Mouse (Mus musculus) forebrain, embryonic 15.5 days (tissue): ENCODE results near the gene Clec18a. TPM values are rescaled to one million over a fixed set of nuclear protein-coding genes. Genes with fewer than 3 reads are reported as not detected.
A peak's percentile ranks its signal among the peaks of the same experiment; 100 is the strongest.
"Not testable (repeated sequence)": the region's sequence is repeated elsewhere in the genome, so short reads cannot be mapped to it uniquely, and the experiment has no call there.

ENCODE experiments used
- ATAC-seq: fragments of 200-750 bp; cut with Nextera tagmentation; replicated peaks from 2 replicates; pipeline ENCODE4 v1.8.0; 2017; ENCODE audit warnings: mild to moderate bottlenecking, moderate TSS enrichment, moderate library complexity
- H3K27ac ChIP-seq: fragments of 300-500 bp; sonication (generic); replicated peaks from 2 replicates; pipeline ENCODE4 v1.5.1; 2015; ENCODE audit warnings: mild to moderate bottlenecking, inconsistent platforms
- H3K27me3 ChIP-seq: fragments of 300-500 bp; sonication (generic); 2 replicates; pipeline ENCODE4 v1.6.1; 2015; ENCODE audit warnings: inconsistent platforms
- H3K36me3 ChIP-seq: fragments of 300-500 bp; sonication (generic); 2 replicates; pipeline ENCODE4 v1.6.1; 2015; ENCODE audit warnings: mild to moderate bottlenecking, inconsistent platforms
- H3K4me1 ChIP-seq: fragments of 300-500 bp; sonication (generic); 2 replicates; pipeline ENCODE4 v1.6.1; 2015; ENCODE audit warnings: inconsistent platforms
- H3K4me2 ChIP-seq: fragments of 300-500 bp; sonication (generic); replicated peaks from 2 replicates; pipeline ENCODE4 v1.6.1; 2015; ENCODE audit warnings: mild to moderate bottlenecking, inconsistent platforms
- H3K4me3 ChIP-seq: fragments of 300-500 bp; sonication (generic); 2 replicates; pipeline ENCODE4 v1.5.1; 2015; ENCODE audit warnings: mild to moderate bottlenecking, inconsistent platforms
- H3K9ac ChIP-seq: fragments of 300-500 bp; sonication (generic); replicated peaks from 2 replicates; pipeline ENCODE4 v1.6.1; 2015; ENCODE audit warnings: mild to moderate bottlenecking, inconsistent platforms
- H3K9me3 ChIP-seq: fragments of 300-500 bp; sonication (generic); 2 replicates; pipeline ENCODE4 v1.6.1; 2016; ENCODE audit warnings: inconsistent platforms
- WGBS: fragments of 180-500 bp; shearing (Covaris S2); methylation state at CpG from one replicate; pipeline ENCODE4 v1.1.7; 2015; ENCODE audit warnings: mixed read lengths; 5-methylcytosine and 5-hydroxymethylcytosine counted together
- polyA plus RNA-seq: library from polyadenylated mRNA; unstranded; fragments of >200 nt; fragmentation: Nextera tagmentation; extraction: Ambion mirVana; gene quantifications from 2 replicates; pipeline ENCODE4 v1.2.1, GENCODE M21; 2015

The Clec18a gene
- polyA plus RNA-seq = 0.60 and 0.79 TPM in 2 replicates

DNA sequence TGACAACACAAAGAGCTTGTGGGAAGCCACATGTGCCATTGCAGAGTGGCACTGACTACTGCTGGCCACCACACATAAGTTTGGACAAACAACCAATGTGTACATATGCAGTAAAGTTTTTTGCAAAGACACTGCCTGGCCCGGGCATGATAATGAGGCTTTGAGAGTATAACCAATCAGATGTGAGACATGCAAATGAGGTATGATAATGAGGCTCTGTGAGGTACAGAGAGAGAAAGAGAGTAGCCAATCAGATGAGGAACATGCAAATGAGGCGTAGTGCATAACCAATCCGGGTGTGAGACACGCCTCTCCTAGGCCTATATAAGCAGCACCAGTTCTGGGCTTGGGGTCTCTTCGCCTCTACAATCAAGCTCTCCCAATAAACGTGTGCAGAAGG, at the start of gene Clec18a:
Gene Clec18a (minus strand): TSS at position 101 of the 400 bp plus-strand sequence.
- not testable (repeated sequence) for H3K9ac ChIP-seq, ATAC-seq, H3K4me2 ChIP-seq, H3K27ac ChIP-seq, H3K4me3 ChIP-seq, H3K9me3 ChIP-seq, H3K27me3 ChIP-seq, H3K36me3 ChIP-seq
- H3K4me1 ChIP-seq = peaks cover 17% of the 10 kb centered on the region
- 91% methylated on average over 5 of the region's 6 CpGs for WGBS

DNA sequence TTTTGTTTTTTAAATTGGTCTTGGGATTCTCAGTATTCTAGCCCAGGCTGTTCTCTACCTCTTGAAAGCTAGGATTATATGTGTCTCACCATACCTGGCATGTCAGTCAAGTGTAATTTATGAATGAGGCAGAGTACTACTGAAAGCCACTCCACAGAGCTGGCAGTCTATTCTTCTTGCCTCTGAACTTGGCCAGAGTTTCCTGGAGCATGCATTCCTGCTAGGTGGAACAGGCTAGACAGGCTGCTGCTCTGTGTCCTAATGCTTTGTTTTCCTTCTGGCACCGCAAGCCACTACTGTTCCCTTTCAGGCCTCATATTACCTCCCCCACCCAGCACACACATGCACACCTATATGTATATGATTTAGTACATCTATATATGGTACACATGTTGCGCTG, 38.5 kb upstream of the Clec18a start:
- no peak overlapping the region for H3K9ac ChIP-seq
- H3K27me3 ChIP-seq = no peaks in the 10 kb centered on the region
- no peak overlapping the region for H3K4me3 ChIP-seq
- no peaks in the 10 kb centered on the region for H3K9me3 ChIP-seq
- no peaks in the 10 kb centered on the region for H3K4me1 ChIP-seq
- H3K36me3 ChIP-seq = peaks cover 76% of the 10 kb centered on the region
- no peak overlapping the region for H3K27ac ChIP-seq
- 91% methylated on average over 2 of the region's 2 CpGs for WGBS
- no peak for ATAC-seq
- no peak overlapping the region for H3K4me2 ChIP-seq

GRCm38 (mm10) chr8:111119481-111119880, 27.3 kb upstream of the Clec18a start:
- Histone ChIP-seq H3K9ac (no peak overlapping the region), H3K27me3 (no peaks in the 10 kb centered on the region), H3K27ac (no peak overlapping the region), H3K9me3 (no peaks in the 10 kb centered on the region), H3K4me1 (no peaks in the 10 kb centered on the region), H3K4me2 (no peak overlapping the region), H3K36me3 (peaks cover 81% of the 10 kb centered on the region), H3K4me3 (no peak overlapping the region)
- no peak for ATAC-seq
- 73% methylated on average over 3 of the region's 3 CpGs for WGBS

DNA sequence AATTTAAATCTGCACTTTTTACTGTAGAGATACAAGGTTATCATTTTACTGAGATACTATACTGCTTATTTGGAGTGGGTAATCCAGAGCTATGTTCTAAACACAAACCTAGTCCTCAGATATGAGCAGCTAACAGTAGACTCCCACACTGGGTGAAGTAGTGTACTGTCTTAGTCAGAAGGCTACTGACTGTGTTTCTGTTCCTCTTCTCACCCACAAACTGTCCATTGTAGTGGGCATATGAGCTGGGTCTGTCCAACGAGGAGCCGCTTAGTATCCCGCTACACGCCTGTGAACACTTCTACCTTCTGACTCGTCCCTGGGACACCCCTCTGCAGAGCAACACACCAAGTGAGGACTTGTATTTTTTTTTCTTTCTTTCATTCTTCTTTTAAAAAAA, 22.7 kb upstream of the Clec18a start:
- H3K36me3 ChIP-seq = peaks cover 51% of the 10 kb centered on the region
- H3K9ac ChIP-seq = no peak overlapping the region
- no peak overlapping the region for H3K27ac ChIP-seq
- H3K4me2 ChIP-seq = no peak overlapping the region
- H3K9me3 ChIP-seq = no peaks in the 10 kb centered on the region
- no peak for ATAC-seq
- no peaks in the 10 kb centered on the region for H3K27me3 ChIP-seq
- H3K4me1 ChIP-seq = no peaks in the 10 kb centered on the region
- no peak overlapping the region for H3K4me3 ChIP-seq
- 93% methylated on average over 5 of the region's 5 CpGs for WGBS

GRCm38 (mm10) chr8:111094719-111095302, 2.6 kb upstream of the Clec18a start:
- WGBS = under 1% methylated on average over 64 of the region's 69 CpGs
- not testable (repeated sequence) for H3K36me3 ChIP-seq, H3K27me3 ChIP-seq, H3K9me3 ChIP-seq
- H3K4me2 ChIP-seq = peak overlapping the region; percentile 77
- H3K9ac ChIP-seq = peak overlapping the region; percentile 61
- H3K4me1 ChIP-seq = peaks cover 17% of the 10 kb centered on the region
- peak overlapping the region; percentile 76 for H3K4me3 ChIP-seq
- peak; percentile 69 for ATAC-seq
- H3K27ac ChIP-seq = 0 out of 2 replicates have a peak overlapping the region, but pooled peaks have one; percentile 31

- Histone ChIP-seq H3K27ac (peak within 1 kb of the TSS; percentile 71), H3K36me3 (no peaks in the 10 kb centered on the region), H3K27me3 (no peaks in the 10 kb centered on the region), H3K4me1 (peaks cover 17% of the 10 kb centered on the region), H3K4me2 (peak within 1 kb of the TSS; percentile 88), H3K4me3 (peak within 1 kb of the TSS; percentile 76), H3K9ac (peak within 1 kb of the TSS; percentile 68), H3K9me3 (no peaks in the 10 kb centered on the region)
- 6% methylated on average over 42 of the region's 72 CpGs for WGBS
- peak; percentile 94 for ATAC-seq
Observed at GRCm38 (mm10) chr8:111093865-111094718, 1.9 kb upstream of the Clec18a start, which contains the start of gene Pdpr. Gene Pdpr, plus strand, starts transcription at chr8:111094630.

DNA sequence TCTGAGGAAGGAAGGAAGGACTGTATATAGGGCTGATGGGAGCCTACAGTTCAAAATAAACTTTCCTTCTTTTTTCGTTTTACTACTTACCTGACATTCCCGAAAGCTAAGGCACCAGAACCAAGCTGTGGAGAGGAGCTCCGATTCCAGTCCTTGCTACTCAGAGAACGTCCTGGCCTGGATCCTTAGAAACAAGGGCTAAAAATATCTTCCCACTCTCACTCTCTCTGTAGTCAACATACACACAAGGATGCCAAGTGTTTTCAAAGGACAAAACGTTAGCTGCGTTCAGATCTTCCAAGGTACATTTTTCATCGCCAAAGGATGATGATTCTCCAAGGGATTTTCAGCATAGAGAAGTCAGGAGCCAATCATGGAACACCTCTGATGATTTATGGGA, 520 bp downstream of the Clec18a start:
- no peak for ATAC-seq
- Histone ChIP-seq H3K4me2 (no peak overlapping the region), H3K27me3 (no peaks in the 10 kb centered on the region), H3K27ac (no peak overlapping the region), H3K9ac (no peak overlapping the region), H3K36me3 (no peaks in the 10 kb centered on the region), H3K4me1 (peaks cover 17% of the 10 kb centered on the region), H3K9me3 (no peaks in the 10 kb centered on the region), H3K4me3 (no peak overlapping the region)
- 86% methylated on average over 7 of the region's 7 CpGs for whole genome bisulfite sequencing

DNA sequence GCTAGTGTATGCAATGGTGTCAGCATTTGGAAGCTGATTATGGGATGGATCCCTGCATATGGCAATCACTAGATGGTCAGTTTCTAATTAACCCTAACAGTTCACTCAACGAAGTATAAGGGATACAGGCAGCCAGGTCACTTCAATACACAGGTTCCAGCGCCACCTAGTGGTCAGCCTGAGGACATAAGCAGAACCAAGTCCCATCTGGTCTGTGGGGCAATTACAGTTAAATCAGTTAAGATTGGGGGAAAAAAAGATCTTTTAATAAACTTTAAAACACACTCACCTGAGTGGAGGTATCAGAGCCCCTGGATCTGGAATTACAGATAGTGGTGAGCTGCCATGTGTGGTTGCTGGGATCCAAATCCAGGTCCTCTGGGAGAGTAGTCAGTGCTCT, 2.1 kb downstream of the Clec18a start:
- Histone ChIP-seq H3K9me3 (no peaks in the 10 kb centered on the region), H3K4me2 (no peak overlapping the region), H3K36me3 (no peaks in the 10 kb centered on the region), H3K4me3 (no peak overlapping the region), H3K4me1 (peaks cover 7% of the 10 kb centered on the region), H3K9ac (no peak overlapping the region), H3K27me3 (no peaks in the 10 kb centered on the region), H3K27ac (no peak overlapping the region)
- ATAC-seq = no peak
- WGBS = 0% methylated on average over 2 of the region's 2 CpGs

DNA sequence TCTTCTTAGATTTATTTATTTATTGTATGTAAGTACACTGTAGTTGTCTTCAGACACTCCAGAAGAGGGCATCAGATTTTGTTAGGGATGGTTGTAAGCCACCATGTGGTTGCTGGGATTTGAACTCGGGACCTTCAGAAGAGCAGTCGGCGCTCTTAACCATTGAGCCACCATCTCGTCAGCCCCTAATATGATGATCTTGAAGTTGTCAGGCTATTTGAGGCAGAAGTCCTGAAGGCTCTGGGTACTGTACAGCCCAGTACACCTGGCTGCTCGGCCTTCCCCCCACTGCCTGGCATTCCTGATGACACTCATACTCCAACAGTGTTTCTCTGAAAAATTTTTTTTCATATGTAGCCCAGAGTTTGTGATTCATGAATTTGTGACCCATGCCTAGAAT, 8.3 kb downstream of the Clec18a start:
- not testable (repeated sequence) for H3K4me1 ChIP-seq, H3K4me2 ChIP-seq, H3K36me3 ChIP-seq, H3K9ac ChIP-seq, H3K4me3 ChIP-seq, H3K9me3 ChIP-seq, H3K27ac ChIP-seq, ATAC-seq, H3K27me3 ChIP-seq
- 88% methylated on average over 5 of the region's 5 CpGs for WGBS

DNA sequence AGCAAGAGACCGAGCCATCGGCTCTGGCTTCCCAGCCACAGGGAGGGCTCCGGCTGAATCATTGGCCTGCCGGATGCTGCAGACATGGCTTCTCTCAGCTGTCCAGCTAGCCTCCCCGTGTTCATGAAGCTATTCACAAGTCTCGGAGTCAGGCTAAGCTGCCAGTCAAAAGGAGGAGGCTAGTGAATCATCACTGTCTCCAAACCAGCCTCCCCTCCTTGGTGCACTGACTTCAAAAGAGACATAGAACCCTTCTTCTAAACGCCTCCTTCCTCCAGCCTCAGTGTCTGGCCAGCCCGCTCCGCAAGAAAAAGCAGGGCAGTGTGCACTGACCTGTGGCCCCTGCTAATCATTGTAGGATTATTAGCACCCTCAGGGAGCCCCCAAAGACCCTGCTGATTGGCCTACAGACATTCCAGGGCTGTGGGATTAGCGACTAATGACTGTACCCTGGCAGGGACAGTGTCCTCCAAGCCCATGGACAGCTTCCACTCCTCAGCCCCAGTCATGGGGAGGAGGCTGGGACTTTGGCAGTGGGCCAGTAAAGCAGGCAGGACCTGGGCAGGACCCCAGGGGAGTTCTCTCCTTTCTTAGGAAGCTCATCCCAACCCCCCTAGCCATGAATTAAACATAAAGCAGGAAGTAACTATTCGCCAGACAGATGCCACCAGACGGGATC, 10.5 kb downstream of the Clec18a start:
- Histone ChIP-seq H3K9ac (no peak overlapping the region), H3K4me2 (no peak overlapping the region), H3K27me3 (no peaks in the 10 kb centered on the region), H3K4me1 (no peaks in the 10 kb centered on the region), H3K9me3 (no peaks in the 10 kb centered on the region), H3K27ac (no peak overlapping the region), H3K4me3 (no peak overlapping the region), H3K36me3 (no peaks in the 10 kb centered on the region)
- 34% methylated on average over 12 of the region's 12 CpGs for WGBS
- ATAC-seq = no peak

GRCm38 (mm10) chr8:111079861-111080271, 12.4 kb downstream of the Clec18a start:
- no peak for ATAC-seq
- no peaks in the 10 kb centered on the region for H3K4me1 ChIP-seq
- no peak overlapping the region for H3K27ac ChIP-seq
- no peak overlapping the region for H3K4me3 ChIP-seq
- H3K9ac ChIP-seq = no peak overlapping the region
- H3K4me2 ChIP-seq = no peak overlapping the region
- WGBS = 41% methylated on average over 6 of the region's 6 CpGs
- no peaks in the 10 kb centered on the region for H3K9me3 ChIP-seq
- H3K27me3 ChIP-seq = no peaks in the 10 kb centered on the region
- H3K36me3 ChIP-seq = no peaks in the 10 kb centered on the region

GRCm38 (mm10) chr8:111079461-111079860, 12.8 kb downstream of the Clec18a start:
- H3K4me1 ChIP-seq = no peaks in the 10 kb centered on the region
- H3K4me3 ChIP-seq = no peak overlapping the region
- H3K27me3 ChIP-seq = no peaks in the 10 kb centered on the region
- no peaks in the 10 kb centered on the region for H3K36me3 ChIP-seq
- no peak overlapping the region for H3K27ac ChIP-seq
- no peak overlapping the region for H3K4me2 ChIP-seq
- 64% methylated on average over 5 of the region's 5 CpGs for WGBS
- H3K9ac ChIP-seq = no peak overlapping the region
- no peak for ATAC-seq
- H3K9me3 ChIP-seq = no peaks in the 10 kb centered on the region
